Mouse (Mus musculus): ENCODE results near the gene Slc17a7. TPM values are rescaled to one million over a fixed set of nuclear protein-coding genes. Genes with fewer than 3 reads are reported as not detected.
A peak's percentile ranks its signal among the peaks of the same experiment; 100 is the strongest.

Slc17a7 gene
- polyA plus RNA-seq, 1 experiment, result not detected

- peaks cover 15% of the 10 kb centered on the region for H3K4me1 ChIP-seq (ENCODE audit: control insufficient read depth, insufficient read depth, low read length)
- H3K4me3 ChIP-seq (ENCODE audit: insufficient read depth, low read length), result peak within 1 kb of the TSS; percentile 87
- H3K27ac ChIP-seq (ENCODE audit: insufficient read depth, low read depth, low read length), result peak within 1 kb of the TSS; percentile 96
- TF ChIP-seq POLR2A (IDR thresholded peaks at IDR 0.05; ENCODE audit: borderline replicate concordance, low read depth, low read length), result peak; percentile 63; the same call in 1 of the 2 replicates
- TF ChIP-seq CTCF (IDR thresholded peaks at IDR 0.05; ENCODE audit: low read depth, low read length), result no peak
These were observed 9.4 kb upstream of the Slc17a7 start, which contains the start of the genes Pih1d1 and Aldh16a1 for GRCm38 (mm10) chr7:45154096-45154992. TSS of gene Pih1d1 (plus strand) at chr7:45154303. TSS of gene Aldh16a1 (minus strand) at chr7:45154584.

DNA sequence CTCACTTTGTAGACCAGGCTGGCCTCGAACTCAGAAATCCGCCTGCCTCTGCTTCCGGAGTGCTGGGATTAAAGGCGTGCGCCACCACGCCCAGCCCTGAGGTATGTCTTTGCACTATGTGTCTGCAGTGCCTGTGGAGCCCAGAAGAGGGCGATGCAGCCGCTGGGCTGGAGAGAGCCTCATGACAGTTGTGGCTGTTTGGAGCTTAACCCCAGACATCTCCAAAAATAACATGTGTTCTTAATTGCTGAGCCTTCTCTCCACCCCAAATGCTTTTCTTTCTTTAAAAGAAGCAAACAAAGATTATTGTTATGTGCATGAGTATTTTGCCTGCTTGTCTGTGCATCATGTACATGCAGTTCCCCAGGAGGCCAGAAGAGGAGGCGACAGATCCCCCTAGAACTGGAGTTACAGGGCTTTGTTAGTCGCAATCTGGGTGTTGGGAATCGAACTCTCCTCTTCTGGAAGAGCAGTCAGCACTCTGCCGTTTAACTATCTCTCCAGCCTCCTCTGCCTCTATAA lies 8.7 kb upstream of the Slc17a7 start:
- Histone ChIP-seq H3K27ac (ENCODE audit: insufficient read depth, low read depth, low read length) (peak overlapping the region; percentile 10), H3K4me1 (ENCODE audit: control insufficient read depth, insufficient read depth, low read length) (peaks cover 14% of the 10 kb centered on the region), H3K4me3 (ENCODE audit: insufficient read depth, low read length) (peak overlapping the region; percentile 31)
- TF ChIP-seq POLR2A (IDR thresholded peaks at IDR 0.05; ENCODE audit: borderline replicate concordance, low read depth, low read length), result no peak
- peak; percentile 66 for TF ChIP-seq CTCF (IDR thresholded peaks at IDR 0.05; ENCODE audit: low read depth, low read length)

DNA sequence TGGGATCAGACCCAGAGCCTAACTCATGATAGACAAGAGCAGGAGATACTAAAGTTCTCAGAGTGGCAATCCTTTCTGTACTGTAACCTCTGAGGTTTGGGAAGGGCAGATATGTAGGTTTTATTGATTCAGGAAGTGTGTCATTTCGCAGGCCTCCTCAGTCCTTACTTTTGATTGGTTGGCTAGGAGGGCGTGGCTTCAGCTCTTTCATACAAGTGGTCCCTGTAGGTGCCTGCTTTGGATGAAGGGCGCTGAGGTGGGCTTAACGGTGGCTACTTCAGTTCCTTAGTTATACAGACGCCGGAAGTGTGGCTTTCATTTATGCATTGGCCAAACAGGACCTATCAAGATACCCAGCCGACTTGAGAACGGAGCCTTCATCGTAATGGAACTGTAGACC lies 8.2 kb upstream of the Slc17a7 start:
- peaks cover 9% of the 10 kb centered on the region for H3K4me1 ChIP-seq (ENCODE audit: control insufficient read depth, insufficient read depth, low read length)
- no peak overlapping the region for H3K27ac ChIP-seq (ENCODE audit: insufficient read depth, low read depth, low read length)
- TF ChIP-seq POLR2A (IDR thresholded peaks at IDR 0.05; ENCODE audit: borderline replicate concordance, low read depth, low read length) (no peak), CTCF (IDR thresholded peaks at IDR 0.05; ENCODE audit: low read depth, low read length) (no peak)
- H3K4me3 ChIP-seq (ENCODE audit: insufficient read depth, low read length), result no peak overlapping the region

DNA sequence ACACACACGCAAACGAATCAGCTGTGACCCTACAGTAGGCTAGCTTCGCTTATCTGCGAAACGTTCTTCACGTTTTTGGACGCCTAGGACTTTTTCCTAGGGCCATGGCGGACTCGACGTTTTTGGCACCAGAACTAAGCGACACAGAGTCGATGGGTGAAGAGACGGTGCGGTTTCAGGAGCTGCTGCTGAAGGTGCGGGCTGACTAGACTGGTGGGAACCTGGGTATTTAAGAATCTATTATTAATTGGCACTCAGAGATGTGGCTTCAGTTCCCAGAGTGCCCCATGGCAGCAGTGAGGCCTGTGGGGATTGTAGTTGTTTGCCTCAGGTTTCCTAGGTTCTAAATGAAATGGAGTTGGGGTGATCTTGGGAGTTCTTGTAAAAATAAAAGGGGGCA lies 7.5 kb upstream of the Slc17a7 start:
- Histone ChIP-seq H3K27ac (ENCODE audit: insufficient read depth, low read depth, low read length) (no peak overlapping the region), H3K4me3 (ENCODE audit: insufficient read depth, low read length) (no peak overlapping the region), H3K4me1 (ENCODE audit: control insufficient read depth, insufficient read depth, low read length) (peaks cover 3% of the 10 kb centered on the region)
- TF ChIP-seq POLR2A (IDR thresholded peaks at IDR 0.05; ENCODE audit: borderline replicate concordance, low read depth, low read length) (no peak), CTCF (IDR thresholded peaks at IDR 0.05; ENCODE audit: low read depth, low read length) (no peak)

- H3K4me3 ChIP-seq (ENCODE audit: insufficient read depth, low read length), result no peak overlapping the region
- no peaks in the 10 kb centered on the region for H3K4me1 ChIP-seq (ENCODE audit: control insufficient read depth, insufficient read depth, low read length)
- no peak for TF ChIP-seq POLR2A (IDR thresholded peaks at IDR 0.05; ENCODE audit: borderline replicate concordance, low read depth, low read length)
- no peak for TF ChIP-seq CTCF (IDR thresholded peaks at IDR 0.05; ENCODE audit: low read depth, low read length)
- H3K27ac ChIP-seq (ENCODE audit: insufficient read depth, low read depth, low read length), result no peak overlapping the region
These were observed 6.3 kb upstream of the Slc17a7 start for GRCm38 (mm10) chr7:45157459-45157858.

DNA sequence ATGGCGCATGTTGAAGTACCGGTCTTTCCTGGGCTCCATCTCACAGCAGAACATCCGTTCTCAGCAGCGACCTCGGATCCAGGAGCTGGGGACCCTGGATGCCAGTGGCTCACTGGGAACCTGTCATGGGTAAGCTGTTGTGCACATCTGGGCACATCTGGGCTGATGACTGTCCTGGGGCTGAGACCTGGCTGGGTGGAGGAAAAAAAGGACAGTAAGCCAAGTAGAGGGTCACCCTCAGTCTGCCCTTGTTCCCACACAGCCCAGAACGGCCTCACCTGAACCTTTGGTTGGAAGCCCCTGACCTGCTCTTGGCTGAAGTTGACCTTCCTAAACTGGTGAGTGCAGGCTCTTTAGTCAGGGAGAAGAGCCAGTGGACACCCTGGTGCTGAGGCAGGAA lies 4.8 kb upstream of the Slc17a7 start:
- TF ChIP-seq CTCF (IDR thresholded peaks at IDR 0.05; ENCODE audit: low read depth, low read length) (no peak), POLR2A (IDR thresholded peaks at IDR 0.05; ENCODE audit: borderline replicate concordance, low read depth, low read length) (no peak)
- Histone ChIP-seq H3K27ac (ENCODE audit: insufficient read depth, low read depth, low read length) (no peak overlapping the region), H3K4me1 (ENCODE audit: control insufficient read depth, insufficient read depth, low read length) (no peaks in the 10 kb centered on the region), H3K4me3 (ENCODE audit: insufficient read depth, low read length) (no peak overlapping the region)

DNA sequence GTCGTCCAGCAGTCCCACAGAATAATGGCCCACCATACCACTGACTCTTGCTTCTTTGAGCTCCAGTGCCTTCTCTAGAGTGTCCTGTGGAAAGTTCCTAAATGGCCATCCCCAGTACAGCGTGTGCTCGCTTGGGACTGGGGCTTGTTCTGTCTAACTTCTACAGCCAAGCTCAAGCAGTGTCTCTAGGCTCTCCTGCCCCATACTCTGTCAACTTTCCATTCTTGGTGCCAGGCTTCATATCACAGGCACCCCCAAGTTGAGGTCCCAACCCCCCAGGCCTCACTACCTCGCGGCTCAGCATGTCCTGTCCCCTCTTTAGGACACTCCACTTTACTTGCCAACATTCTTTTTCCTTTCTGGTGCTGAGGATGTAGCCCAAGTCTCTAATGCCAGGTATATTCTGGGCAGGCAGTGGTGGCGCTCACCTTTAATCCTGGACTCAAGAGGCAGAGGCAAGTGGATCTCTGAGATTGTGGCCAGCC lies 3.4 kb upstream of the Slc17a7 start:
- H3K27ac ChIP-seq (ENCODE audit: insufficient read depth, low read depth, low read length), result no peak overlapping the region
- TF ChIP-seq POLR2A (IDR thresholded peaks at IDR 0.05; ENCODE audit: borderline replicate concordance, low read depth, low read length) (no peak), CTCF (IDR thresholded peaks at IDR 0.05; ENCODE audit: low read depth, low read length) (no peak)
- no peak overlapping the region for H3K4me3 ChIP-seq (ENCODE audit: insufficient read depth, low read length)
- no peaks in the 10 kb centered on the region for H3K4me1 ChIP-seq (ENCODE audit: control insufficient read depth, insufficient read depth, low read length)

GRCm38 (mm10) chr7:45160866-45161265 lies 2.9 kb upstream of the Slc17a7 start:
- Histone ChIP-seq H3K4me3 (ENCODE audit: insufficient read depth, low read length) (no peak overlapping the region), H3K27ac (ENCODE audit: insufficient read depth, low read depth, low read length) (no peak overlapping the region), H3K4me1 (ENCODE audit: control insufficient read depth, insufficient read depth, low read length) (no peaks in the 10 kb centered on the region)
- TF ChIP-seq POLR2A (IDR thresholded peaks at IDR 0.05; ENCODE audit: borderline replicate concordance, low read depth, low read length) (no peak), CTCF (IDR thresholded peaks at IDR 0.05; ENCODE audit: low read depth, low read length) (no peak)

DNA sequence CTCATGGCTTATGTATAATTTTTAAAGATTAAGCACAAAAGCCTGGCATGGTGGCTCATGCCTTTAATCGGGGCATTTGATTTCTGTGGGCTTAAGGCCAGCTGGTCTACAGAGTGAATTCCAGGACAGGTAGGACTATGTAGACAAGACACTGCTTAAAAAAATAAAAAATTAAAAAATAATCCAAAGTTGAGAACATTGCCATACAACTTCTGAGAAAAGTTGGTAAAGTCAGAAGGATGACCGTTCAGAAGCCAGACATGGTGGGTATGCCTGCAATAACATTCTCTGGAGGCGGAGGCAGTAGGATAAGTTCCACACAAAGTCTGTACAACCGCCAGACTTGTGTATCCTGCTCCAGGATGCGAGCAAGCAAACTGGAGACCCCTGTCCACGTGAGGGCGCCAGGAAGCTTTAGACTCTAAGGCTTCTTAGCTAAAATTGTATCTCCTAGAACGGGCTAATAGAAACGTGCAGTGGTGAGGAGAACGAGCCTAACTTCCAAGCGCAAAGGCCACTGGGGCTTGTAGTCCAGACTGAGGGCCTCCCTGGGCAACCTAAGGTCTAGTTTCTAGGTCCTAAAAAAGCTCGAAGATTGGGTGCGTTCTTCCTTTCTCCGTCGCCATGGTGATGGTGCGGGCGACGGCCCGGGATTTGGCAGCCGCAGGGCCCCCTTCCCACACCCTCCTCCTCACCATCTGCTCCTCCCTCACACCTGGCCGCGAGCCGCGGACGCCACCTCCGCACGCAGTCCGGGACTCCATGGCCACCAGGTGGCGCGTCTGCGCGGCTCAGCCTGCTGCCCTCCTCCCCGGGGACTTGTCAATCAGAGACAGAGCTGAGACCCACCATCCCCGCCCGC lies 1.9 kb upstream of the Slc17a7 start:
- H3K27ac ChIP-seq (ENCODE audit: insufficient read depth, low read depth, low read length), result no peak overlapping the region
- no peaks in the 10 kb centered on the region for H3K4me1 ChIP-seq (ENCODE audit: control insufficient read depth, insufficient read depth, low read length)
- peak overlapping the region; percentile 51 for H3K4me3 ChIP-seq (ENCODE audit: insufficient read depth, low read length)
- TF ChIP-seq POLR2A (IDR thresholded peaks at IDR 0.05; ENCODE audit: borderline replicate concordance, low read depth, low read length) (no peak), CTCF (IDR thresholded peaks at IDR 0.05; ENCODE audit: low read depth, low read length) (peak; percentile 80)

All from bone marrow macrophage, adult 2 months (primary cell).